Mouse (Mus musculus) lung, postnatal 36 days (tissue): ENCODE measurements around the gene Cspg5.
A peak's percentile ranks its signal among the peaks of the same experiment; 100 is the strongest.

ENCODE experiments used
- DNase-seq: peaks from one replicate; pipeline ENCODE4 v3.0.0; 2022; ENCODE audit warnings: mixed read lengths

Gene Cspg5

DNA sequence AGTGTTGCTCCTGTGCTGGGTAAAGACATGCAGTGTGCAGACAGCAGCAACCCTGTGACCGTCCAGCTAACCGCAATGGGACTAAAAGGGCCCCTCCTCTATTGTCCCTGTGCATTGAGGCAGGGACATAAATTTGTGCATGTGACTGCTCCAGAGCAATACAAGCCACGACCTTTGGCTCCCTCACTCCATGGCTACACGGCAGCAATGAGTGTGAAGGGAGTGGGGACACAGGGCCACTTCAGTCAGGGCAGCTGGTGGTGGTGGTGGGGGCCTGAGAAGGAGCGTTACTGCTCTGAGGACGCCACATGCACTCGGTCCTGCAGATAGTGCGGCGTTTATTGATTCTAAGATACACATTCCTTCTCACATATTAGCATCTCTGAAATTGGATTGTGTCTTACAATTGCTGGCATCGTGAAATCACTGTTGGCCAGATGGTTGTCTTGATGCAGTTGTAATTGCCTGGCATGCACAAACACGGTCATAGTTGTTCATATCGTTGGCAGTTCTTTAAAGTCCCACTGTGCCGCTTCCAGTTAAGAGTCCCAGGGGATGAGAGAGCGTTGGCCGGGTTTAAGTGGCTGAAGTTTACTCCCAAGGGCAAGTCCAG lies 11.9 kb downstream of the Cspg5 start:
- DNase-seq, result no peak

DNA sequence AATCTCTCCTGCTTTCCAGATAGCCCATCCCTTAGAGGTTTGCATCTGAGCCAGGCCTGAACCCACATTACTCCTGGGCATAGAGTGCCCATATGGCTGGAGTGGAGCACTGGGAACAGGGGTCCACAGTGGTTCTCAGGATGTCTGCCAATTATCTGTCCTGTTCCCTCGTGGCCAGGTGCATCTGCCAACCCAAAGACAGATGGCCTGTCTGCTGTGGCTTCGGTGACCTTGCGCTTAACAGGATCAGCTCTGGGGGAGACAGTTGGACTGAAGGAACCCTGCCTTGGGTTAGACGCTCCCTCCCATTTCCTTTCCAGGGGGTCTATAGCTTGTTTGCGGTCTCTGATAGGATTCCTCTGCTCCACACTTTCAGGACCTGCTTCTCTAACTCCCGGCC lies 15.1 kb downstream of the Cspg5 start:
- DNase-seq, result no peak

DNA sequence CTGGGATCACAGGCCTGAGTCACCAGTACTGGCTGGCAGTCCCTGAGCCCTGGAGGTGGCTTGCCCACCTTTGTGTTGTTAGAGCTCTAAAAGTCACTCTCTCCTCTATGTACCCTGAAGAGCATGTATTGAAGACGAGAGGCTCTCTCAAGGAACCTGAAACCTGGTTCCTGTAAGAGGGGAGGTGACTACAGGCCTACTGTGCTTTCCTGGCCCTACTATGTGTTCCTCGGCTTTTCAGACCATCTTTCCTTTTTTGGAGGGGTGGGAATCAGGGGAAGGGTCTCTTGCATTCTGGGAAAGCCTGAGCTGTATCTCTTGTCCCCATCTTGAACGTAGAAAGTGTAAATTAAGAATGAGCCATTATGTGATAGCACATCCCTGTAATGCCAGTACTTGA lies 15.5 kb downstream of the Cspg5 start:
- DNase-seq, result no peak

DNA sequence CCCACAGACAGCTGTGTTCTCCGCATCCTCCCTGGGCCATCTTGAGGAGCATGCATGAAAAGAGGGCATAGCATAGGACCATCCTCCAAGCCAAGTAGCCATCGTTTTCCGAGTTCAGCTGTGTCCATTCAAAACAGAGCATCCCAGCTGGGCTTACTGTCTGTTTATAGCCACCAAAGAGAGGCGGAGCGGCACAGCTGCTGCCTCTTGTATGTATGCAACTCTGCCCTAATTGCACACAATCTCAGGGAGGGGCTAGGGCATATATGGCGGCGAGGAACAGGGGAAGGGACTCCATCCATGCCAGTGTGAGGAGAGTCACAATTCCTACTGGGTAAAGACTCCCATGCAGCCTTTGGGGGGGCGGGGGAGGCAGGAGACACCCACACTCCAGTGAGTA lies 19.6 kb downstream of the Cspg5 start:
- no peak for DNase-seq

- no peak for DNase-seq
Observed at GRCm38 (mm10) chr9:110264991-110265390, 21.4 kb downstream of the Cspg5 start.

DNA sequence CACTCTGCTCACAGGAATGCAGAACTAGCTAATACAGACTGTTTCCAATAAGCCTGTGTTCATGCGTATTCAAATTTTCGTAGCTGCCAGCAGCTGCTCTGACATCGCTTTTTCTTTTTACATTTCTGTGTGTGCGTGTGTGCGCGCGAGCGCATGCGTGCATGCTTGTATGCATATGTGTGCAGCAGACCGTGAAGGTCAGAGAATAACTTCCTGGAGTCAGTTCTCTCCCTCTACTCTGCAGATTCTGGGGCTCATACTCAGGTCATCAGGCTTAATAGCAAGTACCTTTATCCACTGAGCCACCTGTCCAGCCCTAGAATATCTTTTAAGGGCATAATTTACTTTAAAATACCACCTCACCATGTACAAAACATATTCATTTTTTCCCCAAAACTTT lies 24.8 kb downstream of the Cspg5 start:
- no peak for DNase-seq

GRCm38 (mm10) chr9:110272330-110272729 lies 28.7 kb downstream of the Cspg5 start:
- DNase-seq, result no peak

DNA sequence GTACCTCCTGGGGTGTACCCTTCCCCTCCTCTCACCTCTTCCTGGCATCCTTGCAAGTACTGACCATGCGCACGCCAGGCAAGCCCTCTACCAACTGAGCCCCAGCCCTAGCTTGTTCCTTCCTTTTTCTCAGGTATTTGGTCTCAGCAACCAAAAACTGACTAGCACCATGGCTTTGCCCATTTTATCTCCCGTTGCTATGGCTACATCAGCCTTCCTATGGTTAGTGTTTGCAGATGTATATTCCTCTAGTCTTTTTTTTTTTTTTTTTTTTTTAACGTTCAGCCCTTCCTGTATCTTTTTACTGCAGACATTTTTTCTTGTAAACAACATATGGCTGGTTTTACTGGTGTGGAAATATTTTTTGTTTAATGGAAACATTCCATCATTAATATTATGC lies 29.9 kb downstream of the Cspg5 start:
- DNase-seq, result no peak

DNA sequence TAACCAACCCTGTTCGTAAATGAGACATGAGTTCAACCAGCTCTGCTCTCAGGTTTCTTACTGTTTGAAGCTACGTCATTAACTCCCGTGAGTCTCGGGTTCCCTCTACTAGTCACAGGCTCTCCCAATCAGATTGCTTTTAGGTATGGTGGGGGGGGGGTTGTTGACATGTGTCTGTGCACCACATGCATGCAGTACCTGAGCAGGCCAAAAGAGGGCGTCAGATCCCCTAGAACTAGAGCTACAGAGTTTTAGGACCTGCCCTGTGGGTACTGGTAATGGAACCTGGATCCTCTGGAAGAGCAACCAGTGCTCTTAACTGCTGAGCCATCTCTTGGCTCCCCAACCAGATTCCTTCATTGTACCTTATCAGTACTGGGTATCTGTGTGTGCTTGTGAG lies 32.3 kb downstream of the Cspg5 start:
- no peak for DNase-seq

- DNase-seq, result no peak
Observed at GRCm38 (mm10) chr9:110277431-110277881, 33.9 kb downstream of the Cspg5 start.

- no peak for DNase-seq
Observed at GRCm38 (mm10) chr9:110284075-110284697, 40.6 kb downstream of the Cspg5 start.

DNA sequence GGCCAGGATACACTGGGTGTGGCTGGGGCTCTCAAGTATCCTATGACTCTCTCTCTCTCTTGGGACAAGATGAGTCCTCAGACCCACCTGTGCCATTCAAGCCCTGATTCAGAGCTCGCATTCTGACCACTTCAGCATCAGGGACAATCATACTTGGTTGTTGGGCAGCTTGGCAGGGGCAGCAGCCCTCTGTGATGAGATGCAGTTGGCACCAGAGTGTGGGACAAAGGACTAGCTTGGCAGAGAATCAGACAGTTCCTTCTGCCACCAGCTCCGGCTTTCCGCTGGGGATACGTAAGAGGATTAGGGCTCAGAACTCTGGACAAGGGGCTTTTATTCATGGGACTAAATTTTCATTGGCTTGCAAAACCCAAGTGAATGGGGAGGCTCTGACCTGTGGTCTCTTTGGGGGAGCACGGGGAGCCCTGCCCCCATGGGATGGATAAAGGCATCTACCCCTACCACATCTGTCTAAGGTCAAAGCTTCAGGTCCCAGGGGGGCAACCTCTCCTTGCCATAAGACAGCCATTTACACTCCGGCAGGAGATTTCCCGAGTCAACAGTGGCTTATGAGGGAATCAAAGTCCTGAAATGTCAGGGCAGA lies 43.8 kb downstream of the Cspg5 start:
- no peak for DNase-seq

DNA sequence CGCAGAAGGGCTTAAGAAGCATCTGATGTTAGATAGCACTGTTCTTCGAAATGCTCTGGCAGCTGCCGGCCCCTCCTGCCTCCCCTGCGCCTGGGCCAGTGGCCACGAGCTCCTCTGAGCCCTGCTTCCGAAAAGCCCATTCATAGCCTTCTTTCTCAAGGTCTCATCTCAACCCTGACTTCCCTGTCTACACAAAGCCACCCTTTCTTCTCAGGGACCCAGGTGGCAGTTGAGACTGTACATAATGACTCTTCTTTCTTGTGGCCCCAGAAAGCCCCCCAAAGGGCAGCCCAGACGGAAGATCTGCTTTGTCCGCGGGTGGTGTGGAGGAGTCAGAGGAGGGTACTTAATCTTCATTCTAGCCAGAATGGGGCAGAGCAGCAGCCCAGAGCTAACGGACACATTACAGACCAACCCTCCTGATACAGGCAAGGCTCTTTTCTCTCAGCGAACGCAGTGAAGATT lies 49.7 kb downstream of the Cspg5 start:
- DNase-seq, result no peak

- no peak for DNase-seq
Observed at GRCm38 (mm10) chr9:110293873-110294415, 50.4 kb downstream of the Cspg5 start.

GRCm38 (mm10) chr9:110294786-110295185 lies 51.2 kb downstream of the Cspg5 start:
- no peak for DNase-seq

- peak; percentile 86 for DNase-seq
Observed at GRCm38 (mm10) chr9:110296867-110297627, 53.5 kb downstream of the Cspg5 start.

DNA sequence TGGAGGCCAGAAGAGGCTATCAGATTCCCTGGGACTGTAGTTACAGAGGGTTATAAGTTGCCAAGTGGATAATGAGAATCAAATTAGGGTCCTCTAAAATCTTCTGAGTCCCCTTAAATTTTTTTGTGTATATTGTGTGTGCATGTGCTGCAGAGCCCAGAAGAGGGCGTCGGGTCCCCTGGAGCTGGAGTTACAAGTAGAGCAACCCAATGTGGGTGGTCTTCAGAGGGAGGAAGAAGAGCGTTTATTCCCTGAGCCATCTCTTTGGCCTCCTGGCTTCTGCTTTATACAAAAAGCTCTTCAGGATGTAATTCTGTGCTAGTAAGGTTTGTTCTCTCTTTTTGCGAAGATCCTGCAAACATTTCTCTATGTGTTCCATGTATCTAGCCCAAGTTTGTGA lies 60.9 kb downstream of the Cspg5 start:
- no peak for DNase-seq

DNA sequence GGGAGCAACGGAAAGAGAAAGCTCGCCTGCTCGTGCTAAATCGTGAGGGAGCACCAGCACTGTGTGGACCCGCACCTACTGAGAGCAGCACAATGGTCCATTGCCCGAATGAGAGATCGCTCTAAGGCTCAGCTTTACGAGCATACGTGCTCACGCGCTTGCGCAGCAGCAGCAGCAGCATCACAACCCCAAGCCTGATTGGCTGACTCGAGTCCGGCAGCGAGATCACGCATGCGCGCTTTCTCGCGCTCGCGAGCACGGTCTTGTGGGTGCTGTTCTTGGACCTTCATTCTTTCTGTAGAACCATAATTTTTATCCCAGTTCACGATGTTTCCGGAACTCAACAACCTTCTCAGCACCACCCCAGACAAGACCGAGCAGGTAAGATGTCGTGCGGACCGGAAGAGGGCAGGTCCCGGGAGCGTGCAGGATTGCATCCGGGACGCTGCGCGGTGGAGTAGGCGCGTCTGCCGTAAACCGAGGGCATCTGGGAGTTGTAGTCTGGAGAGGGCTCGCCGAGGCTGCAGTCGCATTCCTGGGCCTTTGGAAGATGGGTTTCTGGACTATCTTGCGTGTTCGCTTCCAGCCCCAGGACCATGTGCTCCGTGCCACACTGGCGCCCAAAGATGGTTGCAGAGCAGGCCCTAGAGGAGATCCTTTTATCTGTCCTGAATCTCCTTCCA lies 61.5 kb downstream of the Cspg5 start, which contains the start of gene Elp6:
Gene Elp6 (plus strand): TSS at position 205 of the 683 bp plus-strand sequence.
- peak; percentile 94 for DNase-seq

- DNase-seq, result no peak
Observed at GRCm38 (mm10) chr9:110306371-110306770, 62.8 kb downstream of the Cspg5 start.
